Mouse (Mus musculus) lung, postnatal 0 days (tissue): ENCODE measurements around the gene Ccl7.

ENCODE experiments used
- CTCF ChIP-seq: IDR thresholded peaks from 2 replicates; pipeline ENCODE4 v1.5.1; 2016; ENCODE audit warnings: antibody characterized with exemption, mild to moderate bottlenecking
- EP300 ChIP-seq: IDR thresholded peaks from 2 replicates; pipeline ENCODE4 v1.6.1; 2016; ENCODE audit warnings: antibody characterized with exemption, mild to moderate bottlenecking, control low read depth

DNA sequence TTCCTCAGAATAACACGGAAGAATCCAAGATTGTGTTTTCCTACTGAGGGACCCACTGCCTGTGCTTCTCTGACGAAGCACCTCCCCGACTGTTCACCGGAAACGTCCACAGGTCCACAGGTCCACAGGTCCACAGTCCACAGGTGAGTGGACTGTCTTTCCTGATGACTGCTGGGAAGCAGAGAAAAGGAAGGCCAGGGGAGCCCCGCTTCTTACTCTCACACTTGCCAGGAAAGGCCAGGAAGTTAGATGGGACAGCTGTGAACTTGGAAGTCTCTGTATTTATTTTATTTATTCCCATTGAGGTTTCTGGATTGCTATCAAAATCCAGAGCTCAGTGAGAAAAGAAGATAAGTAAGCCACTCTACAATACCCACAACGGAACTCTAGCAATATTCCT lies 8.3 kb downstream of the Ccl7 start:
- TF ChIP-seq EP300 = no peak
- no peak for TF ChIP-seq CTCF
